In genomic region chr15:77324426-77324825, GRCm38 (mm10) we compare ENCODE assay signal across 7 mouse cellular contexts.
"Had no signal": no experiment of that assay in that cellular context is flagged by ENCODE, and none has a peak within 500 bp of the region (broad histone marks: within the 10 kb centered on the region; RNA-seq: fewer than 3 reads in every experiment).

No protein-coding gene starts in this region.

- DNase-seq: lung, adult 2 months; lung, postnatal 14 days; lung, postnatal 36 days; right cerebral cortex, postnatal 14 days; thymus, adult 2 months; thymus, postnatal 25 days; thymus, postnatal 4 days had no signal
